Mouse (Mus musculus) megakaryocyte-erythroid progenitor cell, adult 5-6 weeks (primary cell): ENCODE data around the gene Aak1. TPM values are rescaled to one million over a fixed set of nuclear protein-coding genes. Genes with fewer than 3 reads are reported as not detected.
A peak's percentile ranks its signal among the peaks of the same experiment; 100 is the strongest.

Source experiments
- ATAC-seq: replicated peaks from 2 replicates; pipeline ENCODE4 v1.8.0; 2016; ENCODE audit warnings: mild to moderate bottlenecking, inconsistent platforms; ENCODE audit not compliant: severe bottlenecking, poor library complexity, low FRiP score, low TSS enrichment
- total RNA-seq, 2 experiments: library from RNA; stranded (forward) in 1 of 2; stranded (reverse) in 1 of 2; fragments of 200-1000, 215-1000 nt in 1 of 2; fragments of >200 nt in 1 of 2; fragmentation: Nextera tagmentation in 1 of 2; gene quantifications; 2 replicates each; pipeline ENCODE4 v1.2.3; 2014 to 2017

Aak1 gene
- total RNA-seq, 2 experiments from 2014 or later: 7.9 to 33.3 TPM

GRCm38 (mm10) chr6:86879314-86879713 is 30.0 kb downstream of the Aak1 start:
- ATAC-seq: no peak

GRCm38 (mm10) chr6:86884230-86884629 is 34.9 kb downstream of the Aak1 start:
- ATAC-seq: peak; percentile 9; the same call in 1 of the 2 replicates

- ATAC-seq: peak; percentile 83
Observed at GRCm38 (mm10) chr6:86884746-86885145, 35.4 kb downstream of the Aak1 start.

GRCm38 (mm10) chr6:86885816-86886529 is 36.7 kb downstream of the Aak1 start:
- ATAC-seq: 0 out of 2 replicates have a peak, but pooled peaks have one; percentile 31

GRCm38 (mm10) chr6:86886803-86887202 is 37.5 kb downstream of the Aak1 start:
- ATAC-seq: no peak

- ATAC-seq: no peak
Observed at GRCm38 (mm10) chr6:86897520-86897919, 48.2 kb downstream of the Aak1 start.

GRCm38 (mm10) chr6:86899053-86899452 is 49.7 kb downstream of the Aak1 start:
- ATAC-seq: no peak

- ATAC-seq: no peak
Observed at GRCm38 (mm10) chr6:86899965-86900364, 50.6 kb downstream of the Aak1 start.

GRCm38 (mm10) chr6:86900546-86900945 is 51.2 kb downstream of the Aak1 start:
- ATAC-seq: no peak

- no peak for ATAC-seq
Observed at GRCm38 (mm10) chr6:86905500-86905899, 56.2 kb downstream of the Aak1 start.

GRCm38 (mm10) chr6:86907191-86907590 is 57.9 kb downstream of the Aak1 start:
- 0 out of 2 replicates have a peak, but pooled peaks have one; percentile 51 for ATAC-seq

GRCm38 (mm10) chr6:86908561-86909150 is 59.3 kb downstream of the Aak1 start:
- 0 out of 2 replicates have a peak, but pooled peaks have one; percentile 37 for ATAC-seq

GRCm38 (mm10) chr6:86909881-86910280 is 60.6 kb downstream of the Aak1 start:
- 0 out of 2 replicates have a peak, but pooled peaks have one; percentile 33 for ATAC-seq

- ATAC-seq: no peak
Observed at GRCm38 (mm10) chr6:86916157-86916820, 67.0 kb downstream of the Aak1 start.

GRCm38 (mm10) chr6:86917231-86917630 is 67.9 kb downstream of the Aak1 start:
- ATAC-seq: no peak

- ATAC-seq: no peak
Observed at GRCm38 (mm10) chr6:86918058-86918835, 68.9 kb downstream of the Aak1 start.

- ATAC-seq: peak; percentile 88
Observed at GRCm38 (mm10) chr6:86921880-86922279, 72.6 kb downstream of the Aak1 start.

- ATAC-seq: no peak
Observed at GRCm38 (mm10) chr6:86924746-86925145, 75.4 kb downstream of the Aak1 start.

GRCm38 (mm10) chr6:86934541-86934940 is 85.2 kb downstream of the Aak1 start:
- ATAC-seq: no peak

GRCm38 (mm10) chr6:86939797-86940196 is 90.5 kb downstream of the Aak1 start:
- peak; percentile 96 for ATAC-seq
